Mouse (Mus musculus) G1E (cell line): ENCODE results near the gene Cited4. TPM values are rescaled to one million over a fixed set of nuclear protein-coding genes. Genes with fewer than 3 reads are reported as not detected.

ENCODE experiments used
- ATAC-seq: 2 replicates; pipeline ENCODE4 v1.8.0; 2016; ENCODE audit warnings: mild to moderate bottlenecking; ENCODE audit not compliant: insufficient number of reproducible peaks, poor library complexity, low FRiP score, severe bottlenecking; ENCODE audit errors: extremely low read depth
- DNase-seq: peaks from one replicate; pipeline ENCODE4 v3.0.0; 2012; ENCODE audit warnings: low spot score
- H3K27me3 ChIP-seq: 2 replicates; pipeline ENCODE4 v1.6.1; 2012; ENCODE audit warnings: mild to moderate bottlenecking, low read length, inconsistent platforms; ENCODE audit not compliant: insufficient read depth
- H3K36me3 ChIP-seq: replicated peaks from 2 replicates; pipeline ENCODE3; 2012; ENCODE audit warnings: mild to moderate bottlenecking, inconsistent platforms
- H3K4me1 ChIP-seq: 2 replicates; pipeline ENCODE4 v1.6.1; 2012; ENCODE audit warnings: low read depth, low read length, inconsistent platforms, mixed read lengths; ENCODE audit not compliant: insufficient read depth
- H3K4me3 ChIP-seq: 2 replicates; pipeline ENCODE4 v1.5.1; 2012; ENCODE audit warnings: low read depth, mild to moderate bottlenecking, inconsistent platforms, low read length, moderate library complexity, mixed read lengths
- H3K9me3 ChIP-seq: replicated peaks from 2 replicates; pipeline ENCODE4 v1.6.1; 2012; ENCODE audit warnings: inconsistent platforms
- CTCF ChIP-seq: IDR thresholded peaks from 2 replicates; pipeline ENCODE4 v1.5.1; 2012; ENCODE audit warnings: low read depth, low read length, inconsistent platforms, mixed read lengths
- GATA1 ChIP-seq: IDR thresholded peaks from 2 replicates; pipeline ENCODE4 v1.6.1; 2012; ENCODE audit warnings: borderline replicate concordance, low read length, inconsistent platforms, mixed read lengths
- GATA2 ChIP-seq: IDR thresholded peaks from 2 replicates; pipeline ENCODE4 v1.6.1; 2012; ENCODE audit warnings: low read depth, low read length, inconsistent platforms, borderline replicate concordance
- POLR2AphosphoS5 ChIP-seq: IDR thresholded peaks from 2 replicates; pipeline ENCODE4 v1.6.1; 2012; ENCODE audit warnings: low read depth, low read length, inconsistent platforms; ENCODE audit not compliant: insufficient replicate concordance
- TAL1 ChIP-seq: conservative IDR thresholded peaks from 2 replicates; pipeline ENCODE4 v1.6.1; 2012; ENCODE audit warnings: low read depth, low read length, inconsistent platforms, mixed read lengths
- polyA plus RNA-seq: library from polyadenylated mRNA; stranded (reverse); fragments of >175 nt; gene quantifications from 2 replicates; pipeline ENCODE4 v1.2.3, GENCODE M21; 2012
- total RNA-seq, 2 experiments: library from RNA; stranded (forward) in 1 of 2; stranded (reverse) in 1 of 2; fragments of 200-1000 nt in 1 of 2; fragments of >200 nt in 1 of 2; fragmentation: Nextera tagmentation in 1 of 2; gene quantifications; 2 replicates each; pipeline ENCODE4 v1.2.3; 2014 to 2017

Gene Cited4
- total and polyA plus RNA-seq, 3 experiments = 65.4 to 625 (median 82.3) TPM

DNA sequence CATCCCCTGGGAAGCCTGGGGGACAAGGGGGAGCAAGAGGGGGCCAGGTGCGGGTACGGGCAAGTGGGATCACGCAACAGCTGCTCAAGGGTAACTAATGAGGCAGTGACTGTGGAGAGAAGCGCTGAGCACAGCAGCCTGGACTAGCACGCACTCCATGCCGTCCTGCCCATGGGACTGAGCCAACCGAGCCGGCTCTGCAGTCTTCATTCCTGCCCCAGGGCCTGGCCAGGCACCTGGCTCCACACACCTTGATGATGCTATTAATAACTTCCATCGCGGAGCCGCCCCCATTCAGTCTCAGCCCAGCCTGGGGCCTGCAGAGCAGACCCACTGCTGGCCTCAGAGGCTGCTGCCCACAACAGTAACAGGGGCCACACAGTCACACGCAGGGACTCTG, 45.9 kb downstream of the Cited4 start:
- TF ChIP-seq GATA1 (no peak), TAL1 (no peak), POLR2AphosphoS5 (no peak), CTCF (no peak), GATA2 (no peak)
- ATAC-seq = no peak
- Histone ChIP-seq H3K27me3 (peaks cover 77% of the 10 kb centered on the region), H3K4me3 (no peak overlapping the region), H3K4me1 (peaks cover 33% of the 10 kb centered on the region), H3K36me3 (no peaks in the 10 kb centered on the region), H3K9me3 (no peaks in the 10 kb centered on the region)
- DNase-seq = no peak

DNA sequence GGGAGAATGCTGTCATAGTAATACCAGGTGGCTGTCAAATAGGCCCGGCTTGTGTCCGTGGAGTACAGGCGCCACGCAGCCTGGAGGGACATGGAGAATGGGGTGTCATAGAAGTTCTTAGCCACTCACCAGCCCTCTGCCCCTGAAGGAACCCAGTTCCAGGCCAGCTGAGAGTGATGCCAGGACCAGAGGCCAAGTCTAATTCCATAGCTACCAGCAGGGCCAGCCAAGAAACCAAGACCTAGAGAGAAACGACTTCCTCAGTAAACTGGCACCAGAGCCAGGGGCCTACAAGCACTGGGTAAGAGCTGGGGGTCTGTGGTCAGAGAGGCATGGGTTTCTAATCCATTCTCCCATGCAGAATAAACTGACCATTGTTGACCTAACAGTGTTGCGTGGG, 46.6 kb downstream of the Cited4 start:
- no peaks in the 10 kb centered on the region for H3K36me3 ChIP-seq
- no peaks in the 10 kb centered on the region for H3K9me3 ChIP-seq
- ATAC-seq = no peak
- peaks cover 80% of the 10 kb centered on the region for H3K27me3 ChIP-seq
- peaks cover 33% of the 10 kb centered on the region for H3K4me1 ChIP-seq
- TF ChIP-seq TAL1 (no peak), POLR2AphosphoS5 (no peak), GATA2 (no peak), CTCF (no peak), GATA1 (no peak)
- H3K4me3 ChIP-seq = no peak overlapping the region
- DNase-seq = no peak

DNA sequence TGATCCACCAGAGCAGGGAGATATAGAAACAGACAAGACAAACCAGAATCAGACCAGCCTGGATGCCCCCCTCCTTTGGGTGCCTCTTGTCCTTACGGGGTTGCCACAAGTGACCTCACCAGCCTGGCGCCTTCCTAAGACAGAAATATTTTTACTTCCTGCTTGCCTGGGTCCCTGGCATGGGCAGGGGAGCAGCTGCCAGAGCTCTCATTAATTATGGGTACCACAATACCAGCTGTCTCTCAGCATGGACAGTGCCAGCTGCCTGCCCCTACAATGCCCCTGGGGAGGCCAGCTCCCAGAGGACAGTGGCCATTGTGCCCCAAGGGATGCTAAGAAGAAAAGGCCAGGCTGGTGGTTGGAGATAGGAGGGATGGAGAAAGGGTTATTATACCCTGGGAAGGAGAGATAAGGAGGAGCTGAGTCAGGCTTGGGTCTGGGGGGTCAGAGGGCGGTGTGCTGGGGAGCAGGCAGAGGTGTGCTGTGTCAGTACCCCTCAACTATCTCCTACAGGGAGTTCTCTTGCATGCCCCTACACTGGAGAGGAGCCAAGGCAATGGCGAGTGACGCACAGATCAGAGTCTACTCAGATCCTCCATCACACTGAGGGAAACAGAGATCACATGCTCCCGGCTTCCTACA, 47.6 kb downstream of the Cited4 start:
- TF ChIP-seq CTCF (no peak), TAL1 (peak; percentile 39), GATA2 (no peak)
- Histone ChIP-seq H3K4me1 (peaks cover 36% of the 10 kb centered on the region), H3K27me3 (peaks cover 77% of the 10 kb centered on the region), H3K9me3 (no peaks in the 10 kb centered on the region), H3K4me3 (no peak overlapping the region), H3K36me3 (no peaks in the 10 kb centered on the region)
- ATAC-seq (peak; percentile 41), DNase-seq (no peak)

DNA sequence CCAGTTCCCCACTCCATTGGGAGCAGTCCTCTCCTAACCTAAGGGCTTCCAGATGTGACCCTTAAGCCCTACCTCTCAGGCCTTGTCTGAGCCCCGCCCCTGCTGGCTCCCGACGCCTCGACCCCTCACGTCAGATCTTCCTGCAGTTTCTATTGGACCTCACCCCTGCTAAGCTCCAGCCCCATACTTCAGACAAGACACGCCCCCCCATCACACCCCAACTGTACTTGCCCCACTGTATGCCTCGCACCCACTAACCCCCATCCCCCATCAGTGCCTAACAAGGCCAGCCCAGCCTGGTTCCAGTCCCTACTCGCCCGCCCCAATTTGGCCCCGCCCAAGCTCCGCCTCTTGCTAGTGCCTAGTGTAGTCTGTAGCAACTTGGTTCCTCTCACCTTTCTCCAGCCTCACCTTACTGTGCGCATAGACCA, 49.8 kb downstream of the Cited4 start:
- peaks cover 39% of the 10 kb centered on the region for H3K4me1 ChIP-seq
- H3K4me3 ChIP-seq = peak overlapping the region; percentile 3; the same call in 1 of the 2 replicates
- ATAC-seq (no peak), DNase-seq (no peak)
- H3K36me3 ChIP-seq = no peaks in the 10 kb centered on the region
- H3K9me3 ChIP-seq = no peaks in the 10 kb centered on the region
- H3K27me3 ChIP-seq = peaks cover 66% of the 10 kb centered on the region
- TF ChIP-seq CTCF = no peak

DNA sequence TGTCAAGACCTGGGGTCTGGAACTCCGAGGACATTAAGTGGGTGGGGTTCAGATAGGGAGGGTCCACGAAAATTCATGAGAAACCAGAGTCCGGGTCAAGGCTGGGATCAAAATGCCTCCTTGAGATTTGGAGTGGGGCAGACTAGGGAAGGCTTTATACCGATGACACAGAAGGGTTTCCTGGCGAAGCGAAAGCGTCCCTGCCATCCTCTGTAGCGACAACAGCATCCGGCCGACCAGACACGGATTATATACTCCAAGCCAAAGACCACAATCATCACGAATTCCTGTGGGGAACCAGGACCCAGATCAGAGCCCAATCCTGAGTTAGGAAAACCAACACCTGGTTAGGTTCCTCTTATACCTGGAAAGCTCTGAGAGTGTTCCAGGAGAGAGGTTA, 50.4 kb downstream of the Cited4 start:
- no peak for DNase-seq
- Histone ChIP-seq H3K27me3 (peaks cover 65% of the 10 kb centered on the region), H3K36me3 (no peaks in the 10 kb centered on the region), H3K9me3 (no peaks in the 10 kb centered on the region), H3K4me3 (no peak overlapping the region; the same call in 1 of the 2 replicates), H3K4me1 (peaks cover 39% of the 10 kb centered on the region)
- ATAC-seq = no peak
- TF ChIP-seq GATA1 = no peak
- no peak for TF ChIP-seq GATA2
- no peak for TF ChIP-seq CTCF
- no peak for TF ChIP-seq POLR2AphosphoS5
- TF ChIP-seq TAL1 = no peak

Other genes starting within 250 kb of the Cited4 start
- not detected in 2 replicates for gene Slfnl1, start 134.3 kb upstream of the Cited4 start, total RNA-seq (2014; fragmentation: Nextera tagmentation)
- gene Slfnl1, start 134.3 kb upstream of the Cited4 start, total RNA-seq (2017) = 0.12 TPM in 1 of 2 replicates, not detected in the other
- not detected in 2 replicates for gene Slfnl1, start 134.3 kb upstream of the Cited4 start, polyA plus RNA-seq
- 41.3 and 41.6 TPM in 2 replicates for gene Ctps, start 96.3 kb upstream of the Cited4 start, total RNA-seq (2014; fragmentation: Nextera tagmentation)
- gene Ctps, start 96.3 kb upstream of the Cited4 start, total RNA-seq (2017) = 39.8 and 40.8 TPM in 2 replicates
- 6.2 and 9.3 TPM in 2 replicates for gene Ctps, start 96.3 kb upstream of the Cited4 start, polyA plus RNA-seq
- not detected in 2 replicates for gene Gm8439, start 77.8 kb upstream of the Cited4 start, total RNA-seq (2014; fragmentation: Nextera tagmentation)
- gene Gm8439, start 77.8 kb upstream of the Cited4 start, total RNA-seq (2017) = not detected in 2 replicates
- gene Gm8439, start 77.8 kb upstream of the Cited4 start, polyA plus RNA-seq = not detected in 2 replicates
- gene Kcnq4, start 82.0 kb downstream of the Cited4 start, total RNA-seq (2014; fragmentation: Nextera tagmentation) = not detected in 2 replicates
- 0.05 and 0.06 TPM in 2 replicates for gene Kcnq4, start 82.0 kb downstream of the Cited4 start, total RNA-seq (2017)
- not detected in 2 replicates for gene Kcnq4, start 82.0 kb downstream of the Cited4 start, polyA plus RNA-seq
- 61.2 and 90.7 TPM in 2 replicates for gene Nfyc, start 165.0 kb downstream of the Cited4 start, total RNA-seq (2014; fragmentation: Nextera tagmentation)
- 35.8 and 42.9 TPM in 2 replicates for gene Nfyc, start 165.0 kb downstream of the Cited4 start, total RNA-seq (2017)
- 36.7 and 80.1 TPM in 2 replicates for gene Nfyc, start 165.0 kb downstream of the Cited4 start, polyA plus RNA-seq
- not detected in 2 replicates for gene Rims3, start 188.2 kb downstream of the Cited4 start, total RNA-seq (2014; fragmentation: Nextera tagmentation)
- gene Rims3, start 188.2 kb downstream of the Cited4 start, total RNA-seq (2017) = 0.06 and 0.16 TPM in 2 replicates
- not detected in 2 replicates for gene Rims3, start 188.2 kb downstream of the Cited4 start, polyA plus RNA-seq